Mouse (Mus musculus) thymus, postnatal 36 days (tissue): ENCODE results near the gene Cd209b.

Source experiments
- DNase-seq, 2 experiments: peaks; one replicate each; pipeline ENCODE4 v3.0.0; 2022; ENCODE audit warnings: mixed read lengths in 2 of 2

Cd209b gene

DNA sequence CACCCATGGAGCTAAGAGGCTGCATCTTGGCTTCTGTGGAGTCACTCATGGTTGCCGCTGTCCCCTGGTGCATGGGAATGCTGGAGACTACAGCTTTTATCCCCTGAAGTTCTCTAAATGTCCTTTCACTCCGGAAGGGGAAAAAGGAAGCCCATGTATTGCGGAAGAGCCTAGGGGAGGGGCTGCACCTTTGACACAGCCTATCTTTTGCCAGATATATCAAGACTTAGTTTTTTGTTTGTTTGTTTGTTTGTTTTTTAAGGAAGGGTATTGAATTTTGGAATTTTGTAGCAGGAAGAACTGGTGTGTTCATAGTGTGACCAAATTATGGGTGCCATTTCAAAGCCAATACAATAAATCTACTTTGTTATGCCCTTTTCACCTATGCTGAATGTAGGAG is at the start of gene Cd209b:
Gene Cd209b, minus strand, starts transcription at position 101 of the 400 bp plus-strand sequence.
- no peak for DNase-seq

DNA sequence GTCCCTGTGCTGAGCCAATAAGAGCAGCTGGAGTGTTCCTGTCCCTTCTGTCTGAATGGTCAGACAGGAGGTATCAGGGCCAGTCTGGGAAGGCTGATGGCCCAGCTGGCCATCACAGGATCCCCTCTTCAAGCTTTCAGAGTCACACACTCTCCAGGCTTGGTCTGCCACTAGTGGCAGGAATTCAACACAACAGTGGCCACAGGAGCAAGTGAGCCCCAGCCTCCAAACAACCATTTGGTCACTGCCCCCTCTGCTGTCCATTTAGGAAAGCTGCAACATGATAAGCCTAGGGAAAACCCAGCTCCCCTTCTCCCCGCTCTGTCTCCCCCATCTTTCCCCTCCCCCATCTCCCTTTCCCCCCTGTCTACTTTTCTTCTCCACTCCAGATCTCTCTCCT is 29.4 kb upstream of the Cd209b start:
- no peak for DNase-seq

DNA sequence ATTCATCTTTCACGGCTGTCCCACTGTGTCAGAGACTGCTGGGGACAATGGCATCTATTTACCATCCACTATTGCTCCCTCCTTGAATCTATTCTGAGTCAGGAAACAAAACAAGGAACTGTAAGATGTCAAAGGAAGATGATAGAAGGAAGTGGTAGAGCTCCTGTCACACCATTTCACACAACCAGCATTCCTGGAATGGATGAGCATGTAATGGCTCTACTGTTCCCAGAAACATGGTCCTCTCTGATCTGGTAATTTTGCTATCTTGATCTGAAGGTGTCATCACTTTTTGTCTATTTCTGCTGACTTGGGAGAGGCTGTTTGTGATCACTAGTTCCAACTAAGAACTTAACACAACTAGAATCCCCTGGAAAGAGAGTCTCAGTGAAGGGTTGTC is 28.0 kb upstream of the Cd209b start, which contains the start of gene Cd209c:
Gene Cd209c, minus strand, starts transcription at position 101 of the 400 bp plus-strand sequence.
- no peak for DNase-seq

DNA sequence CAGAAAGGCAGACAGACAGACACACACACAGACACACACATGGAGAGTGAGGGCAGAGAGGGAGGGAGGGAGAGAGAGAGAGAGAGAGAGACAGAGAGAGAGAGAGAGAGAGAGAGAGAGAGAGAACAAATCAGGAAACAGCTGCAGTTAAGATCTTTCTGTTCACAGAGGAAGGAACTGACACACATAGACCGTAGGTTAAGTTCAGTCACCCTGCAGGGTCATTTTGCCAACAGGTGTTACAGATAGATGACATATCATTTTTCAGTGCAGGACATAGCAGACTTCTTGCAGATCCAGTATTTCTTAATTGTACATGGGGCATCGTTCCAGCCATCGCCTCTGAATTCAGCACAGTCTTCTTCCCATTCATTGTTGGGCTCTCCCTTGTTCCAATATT is 13.4 kb upstream of the Cd209b start:
- DNase-seq = no peak

DNA sequence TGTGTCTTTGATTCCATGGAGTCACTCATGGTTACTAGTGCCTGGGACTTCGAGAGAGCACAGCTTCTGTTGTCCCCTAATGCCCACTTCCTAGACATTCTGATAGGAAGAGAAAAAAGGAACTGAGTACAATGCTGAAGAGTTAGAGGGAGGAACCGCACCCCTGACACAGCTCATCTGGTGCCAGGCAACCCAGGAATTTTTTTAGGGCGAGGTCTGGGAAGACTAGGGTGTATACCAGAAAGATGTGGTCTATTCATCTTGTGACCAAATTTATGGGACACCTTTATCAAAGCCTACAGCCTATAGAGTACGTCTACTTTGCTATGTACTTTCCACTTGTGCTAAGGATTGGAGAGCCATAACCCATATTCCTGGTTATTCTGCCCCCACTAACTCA is 48.2 kb downstream of the Cd209b start, which contains the start of gene Cd209d:
Gene Cd209d, minus strand, starts transcription at position 101 of the 400 bp plus-strand sequence.
- no peak for DNase-seq

DNA sequence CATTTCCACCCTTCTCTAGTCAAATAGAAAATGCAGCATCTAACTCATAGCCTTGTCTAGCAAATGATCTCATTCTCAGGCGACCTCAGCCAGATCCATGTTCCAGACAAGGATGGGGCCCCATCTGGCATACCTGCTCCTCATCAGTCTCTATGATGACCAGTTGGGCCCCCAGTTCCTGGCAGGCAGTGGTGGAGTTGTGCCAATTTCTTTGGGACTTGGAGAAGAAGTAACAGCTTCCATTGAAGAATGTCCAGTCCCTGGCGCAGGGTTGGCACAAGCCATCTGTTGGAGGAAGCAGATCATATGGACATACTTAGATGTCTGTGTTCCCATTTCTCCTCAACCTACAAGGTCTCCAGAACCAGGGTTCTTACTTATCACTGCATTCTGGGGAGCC is 50.5 kb downstream of the Cd209b start:
- DNase-seq = no peak
